Mouse (Mus musculus) urinary bladder, postnatal 36 days (tissue): ENCODE data around the gene Adss.
"Not testable (repeated sequence)": the region's sequence is repeated elsewhere in the genome, so short reads cannot be mapped to it uniquely, and the experiment has no call there.

ENCODE experiments used
- DNase-seq, 2 experiments: peaks; one replicate each; pipeline ENCODE4 v3.0.0; 2022; ENCODE audit warnings: low spot score in 2 of 2, mixed read lengths in 1 of 2

Gene Adss

GRCm38 (mm10) chr1:177796193-177796939 lies at the start of gene Adss:
Adss (minus strand) TSS chr1:177796511.
- peak; percentile 99 for DNase-seq

DNA sequence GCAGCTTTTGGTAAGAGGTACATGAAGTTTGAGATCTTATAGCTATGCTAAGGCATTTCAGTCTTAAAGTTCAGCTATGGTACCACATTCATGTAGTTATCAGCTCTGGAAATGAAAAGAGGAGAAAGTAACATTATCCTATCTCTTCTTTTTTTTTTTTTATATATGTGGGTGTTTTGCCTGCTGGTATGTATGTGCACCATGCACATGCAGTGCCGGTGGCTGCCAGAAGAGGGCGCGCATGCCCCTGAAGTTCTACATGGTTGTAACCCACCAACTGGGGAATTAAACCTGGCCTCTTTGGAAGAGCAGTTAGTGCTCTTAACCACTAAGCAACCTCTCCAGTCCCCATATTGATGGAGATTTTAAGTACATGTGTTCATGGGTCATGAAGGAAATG lies 49.5 kb upstream of the Adss start:
- DNase-seq = not testable (repeated sequence)

- not testable (repeated sequence) for DNase-seq
Observed at GRCm38 (mm10) chr1:177827776-177828175, 31.5 kb upstream of the Adss start.

DNA sequence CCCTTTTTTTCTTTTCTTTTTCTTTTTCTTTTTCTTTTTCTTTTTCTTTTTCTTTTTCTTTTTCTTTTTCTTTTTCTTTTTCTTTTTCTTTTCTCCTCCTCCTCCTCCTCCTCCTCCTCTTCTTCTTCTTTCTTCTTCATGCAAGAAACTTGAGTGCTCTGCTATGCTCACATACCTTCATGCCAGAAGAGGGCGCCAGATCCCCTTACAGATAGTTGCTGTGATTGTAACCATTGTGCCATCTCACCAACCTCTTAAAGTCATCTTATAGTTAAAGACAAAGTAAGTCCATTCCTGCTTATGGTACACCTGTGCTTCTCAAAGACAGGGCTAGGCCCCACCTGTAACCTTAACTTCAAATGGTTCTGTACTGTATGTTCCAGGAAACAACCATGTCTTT lies 10.5 kb upstream of the Adss start:
- DNase-seq = not testable (repeated sequence)

DNA sequence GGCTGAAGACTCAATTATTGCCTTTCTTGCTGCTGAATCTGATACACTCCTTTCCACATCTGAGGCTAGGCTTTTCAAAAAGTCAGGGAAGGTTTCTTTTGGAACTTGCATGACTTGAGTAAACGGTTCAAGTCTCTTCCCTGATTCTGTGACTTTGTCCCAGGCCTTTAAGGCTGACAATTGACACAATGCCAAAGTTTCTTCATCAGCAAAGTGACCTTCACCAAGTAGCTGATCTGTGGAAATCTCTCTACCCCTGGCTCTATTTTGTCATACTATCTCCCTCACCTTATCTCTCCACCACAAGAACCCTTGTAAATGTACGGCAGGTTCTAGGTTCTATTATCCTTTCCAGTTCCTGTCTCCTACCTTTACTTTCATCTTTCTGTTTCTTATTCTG lies 7.2 kb upstream of the Adss start:
- DNase-seq = no peak

GRCm38 (mm10) chr1:177797151-177797755 lies 942 bp upstream of the Adss start:
- DNase-seq = no peak

GRCm38 (mm10) chr1:177795421-177796192 lies 704 bp downstream of the Adss start:
- DNase-seq = peak in 1 of 2 experiments; percentile 55

GRCm38 (mm10) chr1:177794866-177795265 lies 1.4 kb downstream of the Adss start:
- peak in 1 of 2 experiments; percentile 13 for DNase-seq

- DNase-seq = no peak
Observed at GRCm38 (mm10) chr1:177792835-177793234, 3.5 kb downstream of the Adss start.

GRCm38 (mm10) chr1:177777397-177777796 lies 18.9 kb downstream of the Adss start:
- DNase-seq = no peak

- DNase-seq = no peak
Observed at GRCm38 (mm10) chr1:177768931-177769330, 27.4 kb downstream of the Adss start.

- DNase-seq = no peak
Observed at GRCm38 (mm10) chr1:177757249-177757648, 39.1 kb downstream of the Adss start.

- no peak for DNase-seq
Observed at GRCm38 (mm10) chr1:177753496-177753895, 42.8 kb downstream of the Adss start.

DNA sequence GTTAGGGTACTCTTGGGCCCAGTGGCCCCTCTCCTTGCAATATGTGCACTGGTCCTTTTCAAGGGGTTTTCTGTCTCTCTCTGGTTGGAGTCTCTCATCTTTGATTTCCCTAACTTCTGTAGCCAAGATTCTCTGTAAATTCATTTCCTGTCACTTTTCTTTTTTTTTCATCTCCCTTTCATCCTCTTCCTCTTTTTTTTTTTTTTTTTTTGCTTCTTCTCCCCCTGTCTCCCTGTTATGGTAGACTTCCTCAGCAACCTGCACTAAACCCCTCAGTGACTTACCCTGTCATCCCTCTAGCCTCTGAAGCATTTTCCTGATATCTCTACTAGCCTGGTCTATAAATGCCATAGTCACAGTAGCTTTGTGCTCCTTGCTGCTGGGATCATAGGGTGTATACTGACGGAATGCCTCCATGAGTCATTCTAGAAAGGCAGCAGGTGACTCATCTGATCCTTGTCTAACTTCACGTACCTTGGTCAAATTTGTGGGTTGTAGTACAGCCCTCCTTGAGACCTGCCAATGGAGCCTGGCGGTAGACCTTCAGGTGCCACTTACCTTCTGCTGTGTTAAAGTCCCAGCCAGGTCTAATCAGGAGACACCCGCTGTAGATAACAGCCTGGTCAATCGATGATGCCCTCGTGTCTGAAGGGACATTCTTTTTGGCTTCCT lies 48.3 kb downstream of the Adss start:
- DNase-seq = no peak

- DNase-seq = no peak
Observed at GRCm38 (mm10) chr1:177744521-177745325, 51.6 kb downstream of the Adss start.

DNA sequence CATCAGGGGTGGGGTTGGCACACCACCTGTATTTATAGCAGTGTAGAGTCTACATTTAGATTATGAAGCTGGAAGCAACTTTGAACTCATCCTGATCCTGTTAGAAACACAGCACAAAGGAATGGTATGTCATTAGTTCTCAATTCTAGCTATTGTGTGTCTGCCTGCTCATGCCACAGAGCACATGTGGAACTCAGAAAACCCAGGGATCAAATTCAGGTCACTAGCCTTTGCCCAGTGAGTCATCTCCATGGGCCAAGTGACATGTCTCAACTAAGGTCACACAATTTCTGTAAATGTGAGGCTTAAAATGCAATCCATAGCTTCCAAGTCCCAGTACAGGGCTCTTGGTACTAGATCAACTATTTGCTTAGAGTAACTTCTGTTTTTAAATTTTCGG lies 54.2 kb downstream of the Adss start:
- DNase-seq = no peak

DNA sequence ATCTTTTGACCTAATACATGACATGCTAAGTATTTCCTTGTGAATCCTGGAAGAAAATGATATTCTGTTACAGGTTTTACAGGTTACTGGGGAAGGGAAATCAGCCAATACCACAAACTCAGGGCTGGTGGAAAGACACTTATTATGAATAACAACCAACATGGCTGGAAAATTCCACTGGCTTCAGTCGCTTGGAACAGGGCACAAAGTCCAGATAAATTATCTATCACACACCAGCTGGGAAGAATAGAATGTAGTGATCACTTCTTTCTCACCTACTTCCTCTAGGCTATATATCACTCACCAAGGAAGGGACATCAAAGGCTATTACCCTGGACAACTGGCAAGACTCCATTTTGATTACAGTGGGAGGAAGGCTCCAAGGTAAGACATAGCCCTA lies 55.6 kb downstream of the Adss start:
- no peak for DNase-seq

- no peak for DNase-seq
Observed at GRCm38 (mm10) chr1:177737505-177738105, 58.7 kb downstream of the Adss start.

DNA sequence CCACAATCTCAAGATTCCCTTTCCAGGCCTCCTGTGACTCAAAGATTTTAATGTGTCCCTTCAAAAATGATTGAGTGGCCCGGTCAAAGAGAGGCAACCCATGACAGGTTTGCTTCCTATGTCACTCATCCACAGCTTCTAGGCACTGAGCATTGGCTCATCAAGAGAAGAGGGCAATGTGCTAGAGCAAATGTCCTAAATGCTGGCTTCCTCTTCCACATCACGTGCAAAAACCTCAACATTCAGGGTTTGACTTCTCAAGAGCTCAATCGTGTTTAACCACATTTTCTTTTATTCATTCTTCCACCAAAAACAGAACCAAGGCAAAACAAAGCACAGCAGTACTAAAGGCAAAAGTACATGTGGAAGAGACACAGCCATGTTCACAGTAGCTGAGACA lies 64.3 kb downstream of the Adss start:
- no peak for DNase-seq
